Mouse (Mus musculus): Measurements from ENCODE around the gene Sipa1l3. TPM values are rescaled to one million over a fixed set of nuclear protein-coding genes. Genes with fewer than 3 reads are reported as not detected.
A peak's percentile ranks its signal among the peaks of the same experiment; 100 is the strongest.

Sipa1l3 gene
- polyA plus RNA-seq, 1 experiment from 2014 or later = 9.7 TPM

DNA sequence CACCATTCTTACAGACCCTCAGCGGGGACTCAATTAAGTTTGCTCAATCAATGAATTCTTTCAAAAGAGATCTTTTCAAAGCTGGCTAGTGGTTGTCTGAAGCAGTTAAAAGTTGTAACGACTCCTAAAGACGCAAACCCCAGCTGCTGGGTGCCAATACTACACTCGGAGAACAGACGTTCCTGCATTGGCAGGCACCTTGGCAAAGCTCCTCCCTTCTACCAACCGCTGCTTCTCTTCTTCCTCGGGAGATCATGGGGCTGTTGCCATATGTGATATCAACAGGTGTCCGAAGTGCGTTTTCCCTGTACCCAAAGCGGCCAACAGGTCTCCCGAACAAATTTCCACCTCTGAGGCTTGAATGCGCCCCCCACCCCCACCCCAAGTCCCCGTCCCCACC lies 237.6 kb downstream of the Sipa1l3 start:
- TF ChIP-seq CTCF (IDR thresholded peaks at IDR 0.05; ENCODE audit: low read depth) = no peak
- TF ChIP-seq EP300 (optimal IDR thresholded peaks at IDR 0.05) = no peak
- H3K27ac ChIP-seq (replicated peaks) = peak overlapping the region; percentile 97
- peak; percentile 9; the same call in 1 of the 2 replicates for ATAC-seq (ENCODE audit: low FRiP score, low TSS enrichment)

DNA sequence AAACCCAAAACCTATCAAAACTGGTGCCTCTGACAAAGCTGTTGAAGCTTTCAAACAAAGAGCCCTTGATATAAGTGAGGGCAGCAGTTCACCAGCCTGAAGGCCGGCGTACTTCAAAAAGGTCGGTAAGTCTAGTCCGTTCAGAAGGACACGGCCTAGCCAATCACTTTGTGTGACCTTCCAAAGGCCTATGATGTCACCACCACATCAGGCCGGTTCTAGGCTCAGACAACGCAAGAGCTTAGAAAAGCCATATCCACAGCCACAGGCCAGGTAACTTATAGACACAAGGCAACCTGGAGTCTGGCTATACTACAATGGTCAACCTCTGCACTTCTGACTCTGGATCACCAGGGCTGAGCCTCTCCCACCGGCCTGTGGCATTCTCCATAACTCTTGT lies 238.5 kb downstream of the Sipa1l3 start:
- Histone ChIP-seq H3K27ac (replicated peaks) (peak overlapping the region; percentile 97), H3K9ac (ENCODE audit: low read length) (no peak overlapping the region)

More for the DNA sequence above, 237.6 kb downstream of the Sipa1l3 start:
- WGBS = 15% methylated on average over 13 of the region's 13 CpGs
- Histone ChIP-seq H3K9me3 (ENCODE audit: control insufficient read depth, low read length) (no peaks in the 10 kb centered on the region), H3K4me2 (replicated peaks; ENCODE audit: low read depth) (peak overlapping the region; percentile 86), H3K27me3 (ENCODE audit: control insufficient read depth, insufficient read depth, low read length) (0 out of 2 replicates have a peak, but pooled peaks cover 2% of the 10 kb centered on the region), H3K9ac (ENCODE audit: low read length) (peak overlapping the region; percentile 90), H3K36me3 (ENCODE audit: control insufficient read depth, insufficient read depth, low read length) (no peaks in the 10 kb centered on the region), H3K4me3 (ENCODE audit: low read depth, low read length) (peak overlapping the region; percentile 65), H3K4me1 (replicated peaks; ENCODE audit: control insufficient read depth, insufficient read depth) (no peaks in the 10 kb centered on the region; the same call in 1 of the 2 replicates)
- DNase-seq (ENCODE audit: low spot score) = no peak

DNA sequence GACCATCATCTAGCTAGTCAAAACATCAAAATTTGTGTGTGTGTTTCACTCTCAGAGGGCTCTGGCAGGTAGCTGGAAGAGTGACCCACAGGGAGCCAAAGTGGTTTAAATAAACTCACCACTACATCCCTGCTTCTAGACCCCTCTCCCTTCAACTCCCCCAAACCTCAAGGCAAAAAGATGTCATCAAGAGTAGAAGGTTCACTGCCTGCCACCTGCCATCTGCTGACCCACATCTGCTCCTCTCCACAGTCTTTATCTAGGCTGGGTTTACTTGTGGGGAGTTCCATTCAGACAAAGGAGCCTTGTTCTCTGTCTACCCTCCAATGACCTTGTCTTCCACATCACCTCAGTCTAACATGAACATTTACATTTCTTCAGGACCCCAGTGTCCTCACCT lies 239.2 kb downstream of the Sipa1l3 start:
- no peaks in the 10 kb centered on the region for H3K9me3 ChIP-seq (ENCODE audit: control insufficient read depth, low read length)
- no peaks in the 10 kb centered on the region; the same call in 1 of the 2 replicates for H3K4me1 ChIP-seq (replicated peaks; ENCODE audit: control insufficient read depth, insufficient read depth)
- 0 out of 2 replicates have a peak, but pooled peaks cover 2% of the 10 kb centered on the region for H3K27me3 ChIP-seq (ENCODE audit: control insufficient read depth, insufficient read depth, low read length)
- H3K36me3 ChIP-seq (ENCODE audit: control insufficient read depth, insufficient read depth, low read length) = no peaks in the 10 kb centered on the region
- peak overlapping the region; percentile 86 for H3K4me2 ChIP-seq (replicated peaks; ENCODE audit: low read depth)
- ATAC-seq (ENCODE audit: low FRiP score, low TSS enrichment) (no peak), DNase-seq (ENCODE audit: low spot score) (no peak)
- H3K9ac ChIP-seq (ENCODE audit: low read length) = no peak overlapping the region
- no peak overlapping the region for H3K27ac ChIP-seq (replicated peaks)
- H3K4me3 ChIP-seq (ENCODE audit: low read depth, low read length) = no peak overlapping the region
- TF ChIP-seq CTCF (IDR thresholded peaks at IDR 0.05; ENCODE audit: low read depth) (no peak), EP300 (optimal IDR thresholded peaks at IDR 0.05) (no peak)

More for the DNA sequence above, 238.5 kb downstream of the Sipa1l3 start:
- 0 out of 2 replicates have a peak, but pooled peaks cover 2% of the 10 kb centered on the region for H3K27me3 ChIP-seq (ENCODE audit: control insufficient read depth, insufficient read depth, low read length)
- ATAC-seq (ENCODE audit: low FRiP score, low TSS enrichment) = peak; percentile 10; the same call in 1 of the 2 replicates
- H3K4me2 ChIP-seq (replicated peaks; ENCODE audit: low read depth) = peak overlapping the region; percentile 86
- 42% methylated on average over 8 of the region's 8 CpGs for WGBS
- no peaks in the 10 kb centered on the region for H3K9me3 ChIP-seq (ENCODE audit: control insufficient read depth, low read length)
- peak; percentile 63 for DNase-seq (ENCODE audit: low spot score)
- H3K36me3 ChIP-seq (ENCODE audit: control insufficient read depth, insufficient read depth, low read length) = no peaks in the 10 kb centered on the region
- no peaks in the 10 kb centered on the region; the same call in 1 of the 2 replicates for H3K4me1 ChIP-seq (replicated peaks; ENCODE audit: control insufficient read depth, insufficient read depth)
- no peak for TF ChIP-seq EP300 (optimal IDR thresholded peaks at IDR 0.05)
- no peak for TF ChIP-seq CTCF (IDR thresholded peaks at IDR 0.05; ENCODE audit: low read depth)
- peak overlapping the region; percentile 65 for H3K4me3 ChIP-seq (ENCODE audit: low read depth, low read length)

- Histone ChIP-seq H3K36me3 (ENCODE audit: control insufficient read depth, insufficient read depth, low read length) (no peaks in the 10 kb centered on the region), H3K4me3 (ENCODE audit: low read depth, low read length) (no peak overlapping the region), H3K27ac (replicated peaks) (no peak overlapping the region), H3K27me3 (ENCODE audit: control insufficient read depth, insufficient read depth, low read length) (0 out of 2 replicates have a peak, but pooled peaks cover 2% of the 10 kb centered on the region), H3K9me3 (ENCODE audit: control insufficient read depth, low read length) (no peaks in the 10 kb centered on the region), H3K9ac (ENCODE audit: low read length) (no peak overlapping the region), H3K4me1 (replicated peaks; ENCODE audit: control insufficient read depth, insufficient read depth) (no peaks in the 10 kb centered on the region; the same call in 1 of the 2 replicates), H3K4me2 (replicated peaks; ENCODE audit: low read depth) (no peak overlapping the region)
- ATAC-seq (ENCODE audit: low FRiP score, low TSS enrichment) (no peak), DNase-seq (ENCODE audit: low spot score) (no peak)
- 62% methylated on average over 4 of the region's 4 CpGs for WGBS
- TF ChIP-seq EP300 (optimal IDR thresholded peaks at IDR 0.05) = no peak
- no peak for TF ChIP-seq CTCF (IDR thresholded peaks at IDR 0.05; ENCODE audit: low read depth)
These were observed 240.9 kb downstream of the Sipa1l3 start for GRCm38 (mm10) chr7:29277510-29277909.

- no peak for DNase-seq (ENCODE audit: low spot score)
- no peaks in the 10 kb centered on the region for H3K9me3 ChIP-seq (ENCODE audit: control insufficient read depth, low read length)
- H3K9ac ChIP-seq (ENCODE audit: low read length) = no peak overlapping the region
- no peak overlapping the region for H3K4me2 ChIP-seq (replicated peaks; ENCODE audit: low read depth)
- TF ChIP-seq CTCF (IDR thresholded peaks at IDR 0.05; ENCODE audit: low read depth) (no peak), EP300 (optimal IDR thresholded peaks at IDR 0.05) (no peak)
- peaks cover 5% of the 10 kb centered on the region for H3K4me1 ChIP-seq (replicated peaks; ENCODE audit: control insufficient read depth, insufficient read depth)
- ATAC-seq (ENCODE audit: low FRiP score, low TSS enrichment) = no peak
- H3K27ac ChIP-seq (replicated peaks) = no peak overlapping the region
- no peak overlapping the region for H3K4me3 ChIP-seq (ENCODE audit: low read depth, low read length)
- WGBS = 49% methylated on average over 5 of the region's 5 CpGs
- 0 out of 2 replicates have a peak, but pooled peaks cover 2% of the 10 kb centered on the region for H3K27me3 ChIP-seq (ENCODE audit: control insufficient read depth, insufficient read depth, low read length)
- no peaks in the 10 kb centered on the region for H3K36me3 ChIP-seq (ENCODE audit: control insufficient read depth, insufficient read depth, low read length)
These were observed 241.7 kb downstream of the Sipa1l3 start for GRCm38 (mm10) chr7:29276715-29277114.

DNA sequence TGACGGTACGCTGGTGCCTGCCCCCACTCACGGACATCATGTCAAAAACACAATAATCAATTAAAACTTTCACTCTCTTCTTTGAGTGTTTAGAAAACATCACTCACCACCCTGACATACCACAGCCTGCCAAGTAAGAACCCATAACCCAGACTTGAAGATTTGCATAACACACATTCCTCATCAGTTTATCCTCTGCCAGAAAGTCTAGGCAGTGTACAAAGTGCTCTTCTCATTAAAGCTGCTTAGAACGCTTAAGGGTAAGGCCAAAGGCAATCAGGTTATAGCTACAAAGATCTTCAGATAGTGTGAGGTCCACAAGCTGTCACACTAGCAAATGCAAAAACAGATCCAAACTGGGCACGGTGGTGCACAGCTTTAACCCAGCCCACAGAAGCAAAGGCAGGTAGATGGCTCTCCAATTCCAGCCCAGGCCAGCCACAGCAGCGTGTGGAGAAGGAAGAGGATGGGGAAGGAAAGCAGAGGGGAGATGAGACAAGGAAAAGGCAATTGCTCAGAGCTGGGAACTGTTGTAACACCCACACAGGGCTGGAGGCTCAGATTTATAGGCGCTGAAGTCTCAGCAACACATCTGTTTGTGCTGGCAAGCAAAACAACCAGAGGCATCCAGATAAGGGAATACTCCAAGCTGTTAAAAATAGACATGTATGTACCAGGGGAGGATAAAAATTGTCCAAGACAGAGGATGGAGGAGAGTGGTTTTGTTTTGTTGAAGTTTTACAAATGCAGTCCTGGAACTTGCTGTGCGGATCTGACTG lies 246.6 kb downstream of the Sipa1l3 start:
- Histone ChIP-seq H3K27ac (replicated peaks) (peak overlapping the region; percentile 63), H3K4me2 (replicated peaks; ENCODE audit: low read depth) (no peak overlapping the region), H3K36me3 (ENCODE audit: control insufficient read depth, insufficient read depth, low read length) (no peaks in the 10 kb centered on the region), H3K4me1 (replicated peaks; ENCODE audit: control insufficient read depth, insufficient read depth) (peaks cover 10% of the 10 kb centered on the region), H3K9ac (ENCODE audit: low read length) (no peak overlapping the region), H3K27me3 (ENCODE audit: control insufficient read depth, insufficient read depth, low read length) (no peaks in the 10 kb centered on the region), H3K9me3 (ENCODE audit: control insufficient read depth, low read length) (no peaks in the 10 kb centered on the region), H3K4me3 (ENCODE audit: low read depth, low read length) (no peak overlapping the region)
- no peak for TF ChIP-seq EP300 (optimal IDR thresholded peaks at IDR 0.05)
- no peak for TF ChIP-seq CTCF (IDR thresholded peaks at IDR 0.05; ENCODE audit: low read depth)
- DNase-seq (ENCODE audit: low spot score) (no peak), ATAC-seq (ENCODE audit: low FRiP score, low TSS enrichment) (no peak)
- 48% methylated on average over 8 of the region's 8 CpGs for WGBS

Measured in stomach, postnatal 0 days (tissue).